Mouse (Mus musculus): ENCODE data around the gene Trim29.

DNA sequence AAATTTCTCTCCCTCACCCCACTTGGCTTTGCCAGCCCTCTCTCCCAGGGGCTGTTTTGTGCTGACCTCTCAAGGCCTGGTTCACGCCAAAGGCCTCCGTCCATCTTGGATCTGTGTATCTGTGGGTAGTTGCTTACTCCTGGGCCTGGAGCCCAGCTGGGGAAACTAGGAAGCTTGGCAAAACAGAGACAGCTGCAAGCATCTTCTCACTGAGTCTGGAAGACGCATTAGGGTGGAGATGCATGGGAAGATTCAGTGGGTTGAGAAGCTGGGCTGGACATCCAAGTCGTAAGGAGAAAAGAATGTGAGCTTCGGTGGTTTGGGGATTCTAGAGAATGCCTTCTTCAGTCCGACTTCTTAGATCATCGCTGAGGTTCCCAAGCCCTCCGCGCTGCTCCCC is 36.9 kb upstream of the Trim29 start:
- TF ChIP-seq POLR2A (IDR thresholded peaks at IDR 0.05; ENCODE audit: low read depth, low read length) (no peak), CTCF (IDR thresholded peaks at IDR 0.05; ENCODE audit: extremely low read depth, insufficient read length, insufficient replicate concordance, low read depth, low read length) (no peak)
